Mouse (Mus musculus) spleen, postnatal 4 days (tissue): Measurements from ENCODE around the gene Hist1h1a.
A peak's percentile ranks its signal among the peaks of the same experiment; 100 is the strongest.

Experiments
- DNase-seq, 2 experiments: peaks; one replicate each; pipeline ENCODE4 v3.0.0; 2022; ENCODE audit warnings: low spot score in 2 of 2

Gene Hist1h1a

DNA sequence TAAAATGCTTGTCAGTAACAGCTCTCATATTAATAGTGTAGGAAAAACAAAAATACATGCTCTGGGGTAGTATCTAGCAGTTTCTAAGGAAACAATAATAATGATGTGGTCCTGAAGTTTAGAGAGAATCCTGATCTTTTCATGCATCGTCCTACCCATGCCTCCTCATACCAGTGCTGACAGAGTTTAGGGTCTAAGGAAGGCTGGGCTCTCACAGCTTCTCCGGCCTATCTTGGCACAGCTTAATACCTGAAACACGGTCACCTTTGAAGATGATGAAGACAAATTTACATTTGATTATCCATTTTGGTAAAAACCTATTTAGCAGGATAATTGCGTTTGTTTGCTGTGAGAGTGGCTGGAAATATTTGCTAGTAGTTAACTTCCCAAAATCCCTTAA, 19.5 kb upstream of the Hist1h1a start:
- DNase-seq = peak in 1 of 2 experiments; percentile 59

DNA sequence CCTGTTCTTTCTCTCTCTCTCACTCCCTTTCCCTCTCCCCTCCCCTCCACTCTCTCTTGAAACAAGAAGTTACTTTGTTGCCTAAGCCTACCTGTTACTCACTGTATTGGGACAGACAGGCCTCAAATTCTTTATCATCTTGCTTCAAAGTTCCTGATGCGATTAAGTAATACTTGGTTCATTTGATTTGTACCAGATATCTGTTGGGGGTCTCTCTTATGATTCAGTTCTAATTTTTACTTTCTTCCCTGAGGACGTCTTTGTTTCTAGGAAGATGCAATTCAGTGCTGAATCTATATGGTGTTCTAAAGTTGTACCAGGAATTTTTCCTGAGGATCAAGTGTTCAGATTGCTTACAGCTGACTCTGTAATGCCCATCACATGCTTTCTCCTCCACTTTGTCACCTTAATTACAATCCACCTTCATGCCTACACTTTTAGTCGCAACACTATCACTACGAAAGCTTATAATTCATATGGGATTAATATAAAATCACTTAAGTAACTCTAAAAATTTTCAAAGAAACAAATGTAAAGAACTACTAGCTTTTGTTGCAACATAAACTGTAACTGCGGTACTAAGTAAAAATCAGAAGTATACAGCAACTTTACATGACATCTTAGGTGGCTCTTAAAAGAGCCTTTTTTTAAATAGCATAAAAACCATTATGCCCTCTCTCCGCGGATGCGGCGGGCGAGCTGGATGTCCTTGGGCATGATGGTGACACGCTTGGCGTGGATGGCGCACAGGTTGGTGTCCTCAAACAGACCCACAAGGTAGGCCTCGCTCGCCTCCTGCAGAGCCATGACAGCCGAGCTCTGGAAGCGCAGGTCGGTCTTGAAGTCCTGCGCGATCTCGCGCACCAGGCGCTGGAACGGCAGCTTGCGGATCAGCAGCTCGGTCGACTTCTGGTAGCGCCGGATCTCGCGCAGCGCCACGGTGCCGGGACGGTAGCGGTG, 18.8 kb upstream of the Hist1h1a start:
- peak in 1 of 2 experiments; percentile 69 for DNase-seq

DNA sequence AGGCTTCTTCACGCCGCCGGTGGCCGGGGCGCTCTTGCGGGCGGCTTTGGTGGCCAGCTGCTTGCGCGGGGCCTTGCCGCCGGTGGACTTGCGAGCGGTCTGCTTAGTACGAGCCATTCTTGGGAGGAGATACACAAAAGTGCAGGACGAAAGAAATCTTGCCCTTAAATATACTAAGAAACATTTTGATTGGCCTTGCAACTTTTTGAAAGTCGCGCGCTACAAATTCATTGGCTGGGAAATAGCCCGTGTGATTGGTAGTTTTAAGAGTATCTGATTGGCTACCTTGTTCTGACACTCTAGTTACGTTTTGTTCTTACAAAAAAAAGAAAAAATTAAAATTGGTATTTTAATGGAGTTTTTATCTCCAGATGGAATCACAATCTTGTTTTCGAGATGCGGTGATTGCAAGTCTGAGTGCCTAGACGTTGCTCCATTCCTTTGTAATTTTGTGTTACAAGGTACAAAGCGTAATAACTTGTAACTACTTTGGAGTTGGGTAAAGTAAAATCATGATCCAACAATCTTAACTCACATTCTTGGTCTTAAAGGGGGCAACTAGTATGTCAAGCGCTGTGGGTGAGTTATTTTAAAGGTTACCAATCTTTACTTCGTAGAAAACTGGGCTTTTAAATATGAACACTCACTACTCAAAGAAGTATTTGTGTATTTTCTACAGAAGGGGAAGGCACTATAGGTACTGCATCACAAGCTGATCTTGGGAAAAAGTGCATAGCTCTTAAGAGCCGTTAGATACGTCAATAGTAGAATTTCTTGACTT, 17.9 kb upstream of the Hist1h1a start, which contains the start of gene Hist1h3c:
Gene Hist1h3c, minus strand, starts transcription at position 222 of the 781 bp plus-strand sequence.
- DNase-seq = peak; percentile 84 to 93

DNA sequence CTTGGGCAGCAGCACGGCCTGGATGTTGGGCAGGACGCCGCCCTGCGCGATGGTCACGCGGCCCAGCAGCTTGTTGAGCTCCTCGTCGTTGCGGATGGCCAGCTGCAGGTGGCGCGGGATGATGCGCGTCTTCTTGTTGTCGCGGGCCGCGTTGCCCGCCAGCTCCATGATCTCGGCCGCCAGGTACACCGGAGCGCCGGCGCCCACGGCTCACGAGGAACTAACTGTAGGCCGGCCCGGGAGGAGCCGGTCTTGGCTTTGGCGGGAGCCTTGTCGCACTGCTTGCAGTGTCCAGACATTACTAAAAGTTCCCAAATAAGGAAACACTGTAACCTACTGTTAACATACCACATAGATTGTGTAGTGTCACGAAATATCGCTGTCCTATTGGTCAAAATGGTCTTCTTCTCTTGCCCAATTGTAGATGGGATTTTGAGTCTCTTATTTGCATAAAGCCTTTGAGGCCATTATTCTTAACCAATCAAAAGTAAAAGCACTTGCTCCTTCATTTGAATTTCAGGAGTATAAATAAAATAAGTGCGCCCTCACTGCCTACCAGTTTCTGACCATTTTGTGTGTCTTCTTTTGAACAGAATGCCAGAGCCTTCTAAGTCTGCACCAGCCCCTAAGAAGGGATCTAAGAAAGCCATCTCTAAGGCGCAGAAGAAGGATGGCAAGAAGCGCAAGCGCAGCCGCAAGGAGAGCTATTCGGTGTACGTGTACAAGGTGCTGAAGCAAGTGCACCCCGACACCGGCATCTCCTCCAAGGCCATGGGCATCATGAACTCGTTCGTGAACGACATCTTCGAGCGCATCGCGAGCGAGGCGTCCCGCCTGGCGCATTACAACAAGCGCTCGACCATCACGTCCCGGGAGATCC, 17.0 kb upstream of the Hist1h1a start, which contains the start of gene Hist1h2bb:
Gene Hist1h2bb, plus strand, starts transcription at position 534 of the 880 bp plus-strand sequence.
- peak; percentile 78 to 88 for DNase-seq

DNA sequence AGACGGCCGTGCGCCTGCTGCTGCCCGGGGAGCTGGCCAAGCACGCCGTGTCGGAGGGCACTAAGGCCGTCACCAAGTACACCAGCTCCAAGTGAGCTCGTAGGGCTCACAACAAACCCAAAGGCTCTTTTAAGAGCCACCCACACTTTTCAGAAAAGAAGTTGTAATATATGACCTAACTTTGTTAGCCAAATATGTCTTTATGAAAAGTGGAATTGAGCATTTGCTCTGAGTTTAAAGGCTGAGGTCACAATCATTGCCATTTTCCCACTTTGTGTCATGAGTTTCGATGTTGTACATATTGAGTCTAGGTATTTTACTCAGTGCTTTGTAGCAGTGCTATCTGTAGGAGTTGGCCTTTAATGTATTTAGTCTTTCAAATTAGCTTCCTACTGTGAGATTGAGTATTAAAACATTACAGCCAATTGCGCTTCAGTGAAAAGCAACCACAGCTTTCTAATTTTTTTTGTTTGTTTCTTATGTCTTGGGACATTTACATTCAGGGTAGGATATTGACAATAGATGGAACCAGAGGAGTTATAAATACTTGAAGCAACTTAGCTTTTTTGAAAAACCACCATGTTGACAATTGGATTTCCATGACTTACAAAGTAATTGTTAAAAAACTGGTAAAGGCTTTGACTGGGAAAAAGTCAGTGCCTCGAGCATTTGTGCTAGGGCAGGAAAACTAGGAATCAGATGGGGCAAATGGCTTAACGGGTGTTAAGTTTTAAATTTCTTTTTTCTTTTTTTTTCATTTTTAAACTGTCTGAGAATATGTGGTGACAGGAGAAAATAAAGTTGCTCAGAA, 16.2 kb upstream of the Hist1h1a start:
- peak in 1 of 2 experiments; percentile 62 for DNase-seq

DNA sequence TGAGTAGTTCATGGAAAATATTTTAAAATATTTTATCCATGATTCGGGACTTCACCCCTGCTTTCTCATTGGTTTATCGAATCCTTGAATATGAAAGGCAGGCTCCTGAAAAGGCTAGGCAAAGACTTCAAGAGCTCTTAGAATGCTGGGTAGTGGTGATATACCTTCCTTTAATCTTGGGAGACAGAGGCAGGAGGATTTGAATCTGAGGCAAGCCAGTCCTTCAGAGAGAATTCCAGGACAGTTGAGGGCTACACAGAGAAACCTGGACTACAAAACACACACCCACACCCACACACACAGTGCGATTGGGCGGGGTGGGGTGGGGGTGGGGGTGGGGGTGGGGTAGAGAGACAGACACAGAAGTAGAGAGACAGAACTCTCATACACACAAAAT, 15.6 kb upstream of the Hist1h1a start:
- peak in 1 of 2 experiments; percentile 63 for DNase-seq

DNA sequence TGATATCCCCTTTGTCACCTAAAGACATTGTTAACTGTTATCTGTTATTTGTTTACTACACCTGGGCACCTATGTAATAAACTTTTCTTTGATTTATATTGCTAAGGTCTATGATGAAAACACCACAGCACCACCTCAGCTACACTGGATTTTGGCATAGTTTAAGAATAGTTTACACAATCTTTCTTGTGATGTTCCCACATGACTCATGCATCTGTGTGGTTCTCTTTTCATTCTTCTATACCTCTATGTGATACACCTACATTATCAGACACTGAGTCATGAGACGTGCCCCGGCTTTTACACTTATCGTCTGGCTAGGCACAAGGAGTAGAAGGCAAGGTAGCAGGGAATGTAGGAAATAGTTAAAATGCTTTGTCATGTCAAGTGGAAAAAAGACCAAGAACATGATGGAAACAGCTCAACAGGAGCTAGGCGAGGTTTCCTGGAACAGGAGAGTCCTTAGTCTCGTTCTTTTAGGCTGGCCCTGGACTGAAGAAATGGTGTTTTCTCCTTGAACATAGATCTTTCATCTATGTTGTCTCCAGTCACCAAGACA, 13.8 kb upstream of the Hist1h1a start:
- DNase-seq = no peak

DNA sequence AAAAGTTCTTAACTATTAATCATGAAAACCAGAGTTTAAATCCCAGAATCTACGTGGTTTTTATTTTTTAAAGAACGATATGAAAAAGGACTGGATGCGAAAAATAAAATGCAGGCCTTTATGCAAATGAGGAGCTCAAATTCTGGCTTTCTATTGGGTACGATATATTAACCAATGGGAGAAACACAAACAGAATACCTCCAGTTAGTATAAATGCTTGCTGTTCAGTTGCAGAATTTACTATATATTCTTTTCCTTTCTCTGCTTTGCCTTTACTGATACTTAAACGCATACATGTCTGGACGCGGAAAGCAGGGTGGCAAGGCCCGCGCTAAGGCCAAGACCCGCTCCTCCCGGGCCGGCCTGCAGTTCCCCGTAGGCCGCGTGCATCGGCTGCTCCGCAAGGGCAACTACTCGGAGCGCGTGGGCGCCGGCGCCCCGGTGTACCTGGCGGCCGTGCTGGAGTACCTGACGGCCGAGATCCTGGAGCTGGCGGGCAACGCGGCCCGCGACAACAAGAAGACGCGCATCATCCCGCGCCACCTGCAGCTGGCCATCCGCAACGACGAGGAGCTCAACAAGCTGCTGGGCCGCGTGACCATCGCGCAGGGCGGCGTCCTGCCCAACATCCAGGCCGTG, 12.5 kb upstream of the Hist1h1a start, which contains the start of gene Hist1h2ab:
Gene Hist1h2ab, plus strand, starts transcription at position 288 of the 639 bp plus-strand sequence.
- peak; percentile 79 to 90 for DNase-seq

DNA sequence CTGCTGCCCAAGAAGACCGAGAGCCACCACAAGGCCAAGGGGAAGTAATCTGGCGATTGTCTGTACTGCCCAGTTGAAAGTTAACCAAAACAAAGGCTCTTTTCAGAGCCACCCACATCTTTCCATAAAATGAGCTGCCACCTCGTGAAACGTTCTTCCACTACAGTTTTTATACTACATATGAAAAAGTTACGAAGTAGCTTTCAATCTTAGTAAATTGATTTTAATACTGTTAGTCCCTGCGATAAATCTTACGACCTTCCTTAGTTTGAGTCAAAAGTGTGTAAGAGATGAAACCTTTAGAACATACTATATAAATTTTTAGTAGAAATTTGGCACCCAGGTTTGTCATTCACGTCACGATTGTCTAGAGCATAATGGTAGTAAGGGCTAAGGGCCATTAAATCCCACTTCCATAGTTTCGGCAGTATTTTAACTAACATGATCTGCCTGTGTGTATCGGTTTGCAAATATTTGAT, 11.9 kb upstream of the Hist1h1a start:
- no peak for DNase-seq

DNA sequence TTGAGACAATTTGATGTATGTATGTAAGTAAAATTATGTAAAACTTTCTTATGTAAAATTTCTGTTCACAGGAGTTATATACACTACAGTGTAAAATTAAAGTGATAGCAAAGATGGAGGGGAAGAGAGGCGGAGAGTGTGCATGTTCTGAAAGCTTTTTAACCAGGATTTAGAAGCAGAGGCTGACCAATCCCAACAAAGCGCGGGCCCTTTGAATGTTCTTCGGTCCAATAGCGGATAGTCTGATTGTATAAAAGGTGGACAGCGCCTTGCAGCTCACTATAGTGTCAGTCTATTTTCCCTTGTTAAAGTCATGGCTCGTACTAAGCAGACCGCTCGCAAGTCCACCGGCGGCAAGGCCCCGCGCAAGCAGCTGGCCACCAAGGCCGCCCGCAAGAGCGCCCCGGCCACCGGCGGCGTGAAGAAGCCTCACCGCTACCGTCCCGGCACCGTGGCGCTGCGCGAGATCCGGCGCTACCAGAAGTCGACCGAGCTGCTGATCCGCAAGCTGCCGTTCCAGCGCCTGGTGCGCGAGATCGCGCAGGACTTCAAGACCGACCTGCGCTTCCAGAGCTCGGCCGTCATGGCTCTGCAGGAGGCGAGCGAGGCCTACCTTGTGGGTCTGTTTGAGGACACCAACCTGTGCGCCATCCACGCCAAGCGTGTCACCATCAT, 11.3 kb upstream of the Hist1h1a start, which contains the start of gene Hist1h3b:
Gene Hist1h3b, plus strand, starts transcription at position 201 of the 675 bp plus-strand sequence.
- DNase-seq = peak; percentile 90 to 94

DNA sequence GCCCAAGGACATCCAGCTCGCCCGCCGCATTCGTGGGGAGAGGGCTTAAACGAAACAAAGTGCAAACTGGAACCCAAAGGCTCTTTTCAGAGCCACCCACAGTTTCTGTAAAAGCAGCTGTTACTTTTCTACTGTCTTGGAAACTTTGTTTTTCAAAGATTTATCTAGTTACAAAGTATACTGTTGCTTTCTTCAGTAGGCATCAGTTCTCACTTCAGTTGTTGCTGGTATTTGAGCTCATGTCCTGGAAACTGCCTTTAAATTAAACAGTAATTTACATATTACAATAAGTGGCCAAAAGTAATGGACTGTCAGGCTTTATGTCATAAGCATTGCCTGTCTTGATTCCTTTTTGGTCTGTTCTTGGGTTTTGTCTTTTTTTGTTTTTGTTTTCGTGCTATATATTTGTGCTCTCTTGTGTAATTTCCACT, 10.7 kb upstream of the Hist1h1a start:
- peak in 1 of 2 experiments; percentile 66 for DNase-seq

DNA sequence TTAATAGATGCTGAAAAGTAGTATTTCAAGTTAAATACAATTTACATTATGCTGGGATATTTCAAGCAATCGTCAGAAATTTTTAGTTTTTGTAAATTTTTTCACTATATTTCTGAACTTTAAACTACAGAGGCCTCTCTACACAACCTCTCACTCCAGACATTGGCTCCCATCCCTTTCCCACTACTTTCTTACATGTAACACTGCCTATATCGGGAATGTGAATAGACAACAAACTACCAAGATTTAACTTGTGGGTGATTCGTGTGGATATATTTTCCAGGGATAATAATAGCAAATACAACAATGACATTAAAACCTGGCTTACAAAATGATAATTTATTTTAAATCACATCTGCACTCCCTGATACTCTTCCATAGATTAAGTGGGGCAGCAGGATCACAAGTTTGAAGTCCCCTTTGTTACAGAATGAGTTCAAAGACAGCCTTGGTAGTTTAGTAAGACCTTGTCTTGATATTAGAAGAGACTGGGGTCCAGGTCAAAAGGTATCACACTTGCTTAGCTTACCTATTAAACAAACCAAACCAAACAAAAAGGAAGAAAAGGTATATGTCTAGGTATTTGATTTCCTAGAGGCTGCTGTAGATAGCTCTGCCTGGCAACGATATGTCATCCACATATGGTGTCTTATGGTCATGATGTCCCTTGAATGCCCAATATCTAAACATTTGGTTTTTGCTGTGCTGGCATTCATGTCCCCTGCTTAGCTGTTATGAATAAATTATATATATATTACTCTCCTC, 10.0 kb upstream of the Hist1h1a start:
- peak in 1 of 2 experiments; percentile 45 for DNase-seq

DNA sequence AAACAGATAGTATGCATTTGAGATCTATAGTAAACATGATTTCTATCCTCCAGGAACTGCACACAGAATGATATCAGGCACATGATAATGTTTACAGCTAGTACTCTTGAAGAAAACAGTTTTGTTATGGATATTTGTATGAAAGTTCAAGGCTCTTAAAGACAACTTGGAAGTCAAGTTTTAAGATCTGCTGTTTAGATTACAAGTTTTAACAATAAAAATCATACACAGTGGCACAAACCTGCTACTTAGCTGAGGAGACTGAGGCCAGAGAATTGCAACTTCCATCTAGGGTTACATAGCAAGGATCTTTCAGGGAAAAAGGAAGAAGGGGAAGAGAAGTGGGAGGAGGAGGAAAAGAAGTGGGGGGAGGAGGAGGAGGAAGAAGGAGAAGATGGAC, 8.5 kb upstream of the Hist1h1a start:
- DNase-seq = no peak

DNA sequence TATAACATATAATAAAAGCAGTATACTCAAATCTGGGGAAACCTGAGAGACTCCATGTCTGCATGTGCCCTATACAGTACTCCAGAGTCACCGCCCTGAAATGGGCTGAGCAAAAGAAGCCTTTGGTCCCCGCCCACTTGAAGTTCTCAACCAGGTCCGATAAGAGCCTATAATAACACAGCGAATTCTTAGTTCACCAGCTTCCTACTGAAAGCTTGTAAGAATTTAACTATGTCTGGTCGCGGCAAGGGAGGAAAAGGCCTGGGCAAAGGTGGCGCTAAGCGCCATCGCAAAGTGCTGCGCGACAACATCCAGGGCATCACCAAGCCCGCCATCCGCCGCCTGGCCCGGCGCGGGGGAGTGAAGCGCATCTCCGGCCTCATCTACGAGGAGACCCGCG, 6.7 kb upstream of the Hist1h1a start, which contains the start of gene Hist1h4b:
Gene Hist1h4b, plus strand, starts transcription at position 224 of the 400 bp plus-strand sequence.
- DNase-seq = peak; percentile 92 to 93

DNA sequence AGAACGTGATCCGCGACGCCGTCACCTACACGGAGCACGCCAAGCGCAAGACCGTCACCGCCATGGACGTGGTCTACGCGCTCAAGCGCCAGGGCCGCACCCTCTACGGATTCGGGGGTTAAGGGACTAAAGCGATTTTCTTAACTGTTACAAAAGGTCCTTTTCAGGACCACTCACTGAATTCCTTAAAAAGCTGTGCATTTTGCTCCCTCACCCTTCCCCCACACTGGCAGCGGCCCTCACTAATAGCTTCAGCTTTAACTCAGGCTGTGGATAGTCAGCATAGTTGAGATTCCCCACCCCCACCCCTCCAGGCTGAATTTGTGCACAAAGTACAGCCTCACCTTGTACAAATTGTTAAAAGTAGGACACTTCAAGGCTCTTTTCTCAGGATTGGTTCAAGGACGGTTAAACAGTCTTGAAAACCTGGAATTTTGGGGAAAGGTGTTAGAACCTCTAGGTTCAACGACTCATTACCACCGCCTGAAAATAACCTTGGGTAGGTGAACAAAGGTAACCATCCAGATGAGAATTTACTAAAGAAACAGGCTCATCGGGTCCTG, 6.2 kb upstream of the Hist1h1a start:
- peak; percentile 47 to 73 for DNase-seq

DNA sequence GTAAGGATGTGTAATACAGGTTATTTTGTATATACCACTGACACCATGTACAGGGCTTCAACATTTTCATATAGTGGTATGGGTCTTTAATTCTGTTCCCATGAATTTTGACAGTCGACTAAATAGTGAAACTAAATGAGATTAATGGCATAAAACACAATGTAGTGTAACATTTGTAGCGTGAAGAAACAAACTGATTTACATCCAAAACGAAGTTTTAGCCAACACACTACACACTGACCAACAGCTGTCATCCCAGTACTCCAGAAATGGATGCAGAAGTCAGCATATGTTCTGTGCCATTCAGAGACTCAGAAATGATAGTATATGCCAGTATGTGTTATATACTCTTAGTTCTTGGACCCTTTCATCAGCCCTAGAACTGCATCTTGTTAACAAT, 5.5 kb upstream of the Hist1h1a start:
- no peak for DNase-seq

DNA sequence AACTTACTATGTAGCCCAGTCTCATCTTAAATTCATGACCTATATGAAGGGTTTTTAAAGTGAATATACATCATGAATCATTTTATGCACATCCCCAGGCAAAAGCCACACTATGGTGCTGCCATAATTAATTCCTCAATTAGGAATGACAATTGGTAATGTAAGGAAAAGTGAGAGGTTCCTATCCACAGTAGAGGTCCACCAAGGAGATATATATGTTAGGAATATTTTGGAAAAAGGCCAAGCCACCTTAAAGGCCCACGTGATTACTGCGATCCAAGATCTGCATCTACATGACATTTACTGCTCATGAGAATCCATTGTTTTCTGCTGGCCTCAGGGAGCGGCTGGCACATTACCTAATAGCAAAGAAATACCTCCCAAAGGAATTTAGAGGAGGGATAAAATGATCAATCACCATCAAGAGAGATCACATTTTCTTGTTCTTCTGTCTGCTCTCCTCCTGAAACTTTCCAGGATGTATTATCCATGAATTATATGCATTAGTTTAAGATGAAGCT, 4.2 kb upstream of the Hist1h1a start:
- no peak for DNase-seq
